Mouse (Mus musculus): ENCODE measurements at regions not wholly inside any gene's neighbourhood (a gene's known extent, or its start where the extent isn't known, plus 50 kb on each side); places are given as distances from the start of the nearest gene placed in this dataset.

DNA sequence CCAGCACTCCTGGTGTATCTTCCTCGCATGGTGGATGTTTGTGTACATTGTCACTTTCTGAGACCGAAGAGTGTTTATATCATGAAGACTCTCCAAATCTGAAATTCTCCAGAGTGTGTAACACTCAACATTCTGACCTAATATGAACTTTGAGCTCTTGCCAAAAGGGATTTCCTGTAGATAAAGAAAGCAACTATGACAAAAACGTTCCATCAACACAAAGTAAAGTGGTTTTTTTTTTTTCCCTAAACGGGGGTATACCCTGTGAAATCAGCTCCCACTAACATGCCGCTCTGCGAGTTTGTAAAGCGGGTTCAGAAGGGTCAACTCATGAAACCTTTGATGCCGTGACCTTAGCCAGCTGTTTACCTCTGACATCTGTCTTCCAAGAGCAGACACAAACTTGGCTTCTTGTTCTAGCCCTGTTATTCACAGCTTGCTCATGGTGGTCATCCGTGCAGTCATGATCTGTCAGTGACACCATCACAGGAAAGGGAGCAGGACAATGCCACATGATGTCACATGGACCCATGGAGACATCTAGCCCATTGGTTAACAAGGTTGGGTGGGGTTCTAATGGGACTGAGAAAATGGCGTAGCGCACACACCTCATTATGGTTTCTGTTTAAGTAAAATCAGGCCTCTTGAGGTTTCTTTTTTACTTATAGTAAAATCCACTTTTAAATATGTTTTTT is 122.9 kb upstream of the Cmc1 start:
- no peak for TF ChIP-seq CTCF (IDR thresholded peaks at IDR 0.05; ENCODE audit: borderline replicate concordance, insufficient read depth, low read depth, low read length)
- no peak for TF ChIP-seq POLR2A (IDR thresholded peaks at IDR 0.05; ENCODE audit: borderline replicate concordance, insufficient read depth, low read length)

All from cerebellum, adult 2 months (tissue).